Mouse (Mus musculus): Measurements from ENCODE around the gene Aar2.

- TF ChIP-seq POLR2A (IDR thresholded peaks at IDR 0.05; ENCODE audit: extremely low read depth, insufficient read depth, low read length), result no peak
- TF ChIP-seq CTCF (IDR thresholded peaks at IDR 0.05; ENCODE audit: low read depth, low read length), result no peak
These were observed 66.8 kb downstream of the Aar2 start for GRCm38 (mm10) chr2:156614258-156614556.
